Mouse (Mus musculus): Measurements from ENCODE around the gene Pknox1.

GRCm38 (mm10) chr17:31633007-31633406 is 68.5 kb downstream of the Pknox1 start:
- TF ChIP-seq CTCF (IDR thresholded peaks at IDR 0.05; ENCODE audit: low read depth, low read length), result no peak
- no peak for TF ChIP-seq GATA1 (IDR thresholded peaks at IDR 0.05; ENCODE audit: borderline replicate concordance, low read length)
- TF ChIP-seq POLR2AphosphoS5 (IDR thresholded peaks at IDR 0.05; ENCODE audit: insufficient replicate concordance, low read depth, low read length), result no peak

Data from G1E (cell line).